Mouse (Mus musculus) bone marrow macrophage, adult 2 months (primary cell): ENCODE measurements at regions not wholly inside any gene's neighbourhood (a gene's known extent, or its start where the extent isn't known, plus 50 kb on each side); places are given as distances from the start of the nearest gene placed in this dataset.

ENCODE experiments used
- CTCF ChIP-seq: IDR thresholded peaks from 2 replicates; pipeline ENCODE4 v1.5.1; 2012; ENCODE audit warnings: low read depth, mild to moderate bottlenecking, low read length, moderate library complexity
- POLR2A ChIP-seq: IDR thresholded peaks from 2 replicates; pipeline ENCODE4 v1.6.1; 2012; ENCODE audit warnings: mild to moderate bottlenecking, low read depth, low read length, borderline replicate concordance

GRCm38 (mm10) chr11:48526316-48526715 lies 273.8 kb upstream of the Rack1 start:
- no peak for TF ChIP-seq POLR2A
- no peak for TF ChIP-seq CTCF
